Mouse (Mus musculus) C2C12 (cell line): Measurements from ENCODE around the gene Amz1.

Experiments
- CTCF ChIP-seq: IDR thresholded peaks from one replicate; pipeline ENCODE4 v1.5.1; 2011; ENCODE audit not compliant: control insufficient read depth, insufficient read depth, insufficient read length
- MAX ChIP-seq: IDR thresholded peaks from one replicate; pipeline ENCODE4 v1.6.1; 2011; ENCODE audit warnings: mild to moderate bottlenecking, control low read depth

DNA sequence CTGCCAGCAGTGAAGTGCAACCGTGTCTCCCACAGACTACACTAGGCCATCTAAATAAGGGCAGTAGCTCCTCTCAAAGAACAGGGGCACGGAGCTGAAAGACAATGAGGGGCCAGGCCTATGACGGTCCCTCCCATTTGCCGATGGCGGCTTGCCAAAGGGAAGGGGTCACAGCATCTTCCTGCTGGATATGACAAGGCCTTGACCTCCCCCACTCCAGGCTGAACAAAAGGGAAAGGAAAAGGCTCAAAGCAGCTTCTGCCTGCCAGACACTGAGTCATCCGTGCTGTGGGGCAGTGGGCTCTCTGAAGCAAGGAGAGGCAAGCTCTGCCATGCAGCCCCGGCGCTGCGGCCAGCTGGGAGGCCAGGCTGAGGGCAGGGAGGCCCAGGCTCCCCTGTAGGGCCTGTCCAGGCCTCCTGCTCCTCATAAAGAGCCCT is 43.8 kb downstream of the Amz1 start:
- TF ChIP-seq CTCF (no peak), MAX (no peak)
